Mouse (Mus musculus): Measurements from ENCODE around the gene Ccnc. TPM values are rescaled to one million over a fixed set of nuclear protein-coding genes. Genes with fewer than 3 reads are reported as not detected.

The Ccnc gene
- total and polyA plus RNA-seq, 2 experiments from 2014 or later: 12.0 to 20.1 TPM

- Histone ChIP-seq H3K9ac (replicated peaks; ENCODE audit: low read depth, low read length) (peak overlapping the region; percentile 65), H3K27ac (ENCODE audit: low read depth) (no peak overlapping the region), H3K4me2 (ENCODE audit: low read depth, low read length) (peak overlapping the region; percentile 67), H3K36me3 (replicated peaks; ENCODE audit: control insufficient read depth, insufficient read depth, low read length) (peaks cover 9% of the 10 kb centered on the region), H3K4me1 (ENCODE audit: control insufficient read depth, insufficient read depth) (peaks cover 5% of the 10 kb centered on the region; the same call in 1 of the 2 replicates), H3K9me3 (replicated peaks; ENCODE audit: control insufficient read depth, low read length) (no peaks in the 10 kb centered on the region), H3K4me3 (ENCODE audit: low read depth, low read length) (peak overlapping the region; percentile 67), H3K27me3 (ENCODE audit: control insufficient read depth, insufficient read depth, low read length) (no peaks in the 10 kb centered on the region)
- ATAC-seq (ENCODE audit: insufficient read depth, low read depth) (no peak), DNase-seq (ENCODE audit: low spot score) (no peak)
- no peak for TF ChIP-seq CTCF (IDR thresholded peaks at IDR 0.05; ENCODE audit: low read depth)
- TF ChIP-seq EP300 (IDR thresholded peaks at IDR 0.05; ENCODE audit: low read depth): no peak
- 6% methylated on average over 9 of the region's 9 CpGs for WGBS
Observed at GRCm38 (mm10) chr4:21776946-21777265, 49.4 kb downstream of the Ccnc start.

- Histone ChIP-seq H3K4me1 (ENCODE audit: control insufficient read depth, insufficient read depth) (peaks cover 5% of the 10 kb centered on the region; the same call in 1 of the 2 replicates), H3K9ac (replicated peaks; ENCODE audit: low read depth, low read length) (no peak overlapping the region), H3K4me2 (ENCODE audit: low read depth, low read length) (no peak overlapping the region), H3K4me3 (ENCODE audit: low read depth, low read length) (no peak overlapping the region), H3K27me3 (ENCODE audit: control insufficient read depth, insufficient read depth, low read length) (no peaks in the 10 kb centered on the region), H3K27ac (ENCODE audit: low read depth) (no peak overlapping the region), H3K9me3 (replicated peaks; ENCODE audit: control insufficient read depth, low read length) (no peaks in the 10 kb centered on the region), H3K36me3 (replicated peaks; ENCODE audit: control insufficient read depth, insufficient read depth, low read length) (peaks cover 46% of the 10 kb centered on the region)
- DNase-seq (ENCODE audit: low spot score) (no peak), ATAC-seq (ENCODE audit: insufficient read depth, low read depth) (no peak)
- WGBS: 96% methylated on average over 12 of the region's 12 CpGs
- no peak for TF ChIP-seq EP300 (IDR thresholded peaks at IDR 0.05; ENCODE audit: low read depth)
- no peak for TF ChIP-seq CTCF (IDR thresholded peaks at IDR 0.05; ENCODE audit: low read depth)
Observed at GRCm38 (mm10) chr4:21780816-21781726, 53.6 kb downstream of the Ccnc start.

GRCm38 (mm10) chr4:21786268-21786667, 58.8 kb downstream of the Ccnc start:
- H3K36me3 ChIP-seq (replicated peaks; ENCODE audit: control insufficient read depth, insufficient read depth, low read length): peaks cover 63% of the 10 kb centered on the region
- no peaks in the 10 kb centered on the region for H3K9me3 ChIP-seq (replicated peaks; ENCODE audit: control insufficient read depth, low read length)

GRCm38 (mm10) chr4:21788903-21789302, 61.4 kb downstream of the Ccnc start:
- H3K4me2 ChIP-seq (ENCODE audit: low read depth, low read length): no peak overlapping the region
- H3K9me3 ChIP-seq (replicated peaks; ENCODE audit: control insufficient read depth, low read length): no peaks in the 10 kb centered on the region
- H3K4me1 ChIP-seq (ENCODE audit: control insufficient read depth, insufficient read depth): no peaks in the 10 kb centered on the region
- H3K27ac ChIP-seq (ENCODE audit: low read depth): no peak overlapping the region
- peaks cover 42% of the 10 kb centered on the region for H3K36me3 ChIP-seq (replicated peaks; ENCODE audit: control insufficient read depth, insufficient read depth, low read length)
- no peak overlapping the region for H3K9ac ChIP-seq (replicated peaks; ENCODE audit: low read depth, low read length)
- WGBS: 84% methylated on average over 6 of the region's 6 CpGs
- DNase-seq (ENCODE audit: low spot score): no peak
- H3K4me3 ChIP-seq (ENCODE audit: low read depth, low read length): no peak overlapping the region
- H3K27me3 ChIP-seq (ENCODE audit: control insufficient read depth, insufficient read depth, low read length): no peaks in the 10 kb centered on the region
- ATAC-seq (ENCODE audit: insufficient read depth, low read depth): no peak
- TF ChIP-seq EP300 (IDR thresholded peaks at IDR 0.05; ENCODE audit: low read depth) (no peak), CTCF (IDR thresholded peaks at IDR 0.05; ENCODE audit: low read depth) (no peak)

More at GRCm38 (mm10) chr4:21786268-21786667, 58.8 kb downstream of the Ccnc start:
- Histone ChIP-seq H3K4me1 (ENCODE audit: control insufficient read depth, insufficient read depth) (no peaks in the 10 kb centered on the region), H3K9ac (replicated peaks; ENCODE audit: low read depth, low read length) (no peak overlapping the region), H3K27ac (ENCODE audit: low read depth) (no peak overlapping the region), H3K4me3 (ENCODE audit: low read depth, low read length) (no peak overlapping the region), H3K4me2 (ENCODE audit: low read depth, low read length) (no peak overlapping the region), H3K27me3 (ENCODE audit: control insufficient read depth, insufficient read depth, low read length) (no peaks in the 10 kb centered on the region)
- no peak for ATAC-seq (ENCODE audit: insufficient read depth, low read depth)
- no peak for TF ChIP-seq CTCF (IDR thresholded peaks at IDR 0.05; ENCODE audit: low read depth)
- TF ChIP-seq EP300 (IDR thresholded peaks at IDR 0.05; ENCODE audit: low read depth): no peak
- DNase-seq (ENCODE audit: low spot score): no peak
- WGBS: 93% methylated on average over 12 of the region's 12 CpGs

GRCm38 (mm10) chr4:21789836-21790235, 62.3 kb downstream of the Ccnc start:
- peaks cover 32% of the 10 kb centered on the region for H3K36me3 ChIP-seq (replicated peaks; ENCODE audit: control insufficient read depth, insufficient read depth, low read length)
- no peak overlapping the region for H3K4me3 ChIP-seq (ENCODE audit: low read depth, low read length)
- no peaks in the 10 kb centered on the region for H3K4me1 ChIP-seq (ENCODE audit: control insufficient read depth, insufficient read depth)
- TF ChIP-seq CTCF (IDR thresholded peaks at IDR 0.05; ENCODE audit: low read depth): no peak
- no peak for TF ChIP-seq EP300 (IDR thresholded peaks at IDR 0.05; ENCODE audit: low read depth)
- DNase-seq (ENCODE audit: low spot score) (no peak), ATAC-seq (ENCODE audit: insufficient read depth, low read depth) (no peak)
- no peak overlapping the region for H3K9ac ChIP-seq (replicated peaks; ENCODE audit: low read depth, low read length)
- H3K9me3 ChIP-seq (replicated peaks; ENCODE audit: control insufficient read depth, low read length): no peaks in the 10 kb centered on the region
- H3K27me3 ChIP-seq (ENCODE audit: control insufficient read depth, insufficient read depth, low read length): no peaks in the 10 kb centered on the region
- H3K27ac ChIP-seq (ENCODE audit: low read depth): no peak overlapping the region
- WGBS: 69% methylated on average over 4 of the region's 4 CpGs
- no peak overlapping the region for H3K4me2 ChIP-seq (ENCODE audit: low read depth, low read length)

Measured in heart, postnatal 0 days (tissue).